In genomic region chr7:78378306-78378705, GRCm38 (mm10) we compare ENCODE assay signal across 17 mouse cellular contexts.
A peak's percentile ranks its signal among the peaks of the same experiment; 100 is the strongest.
DNase-seq lines count a peak whose midpoint lies in the region; TF ChIP-seq lines count a peak whose summit lies in the region.
"Had no signal": no experiment of that assay in that cellular context is flagged by ENCODE, and none has a peak within 500 bp of the region (broad histone marks: within the 10 kb centered on the region; RNA-seq: fewer than 3 reads in every experiment).

No protein-coding gene starts in this region.

- H3K27me3 ChIP-seq in heart, adult 2 months (ENCODE audit: control insufficient read depth, insufficient read depth, low read length), result no peaks in the 10 kb centered on the region
- H3K27me3 ChIP-seq: CH12.LX; embryonic facial prominence, embryonic 12.5 days; forebrain, embryonic 15.5 days; heart, embryonic 13.5 days; hindbrain, embryonic 15.5 days; Patski had no signal

- no peak for TF ChIP-seq POLR2A in heart, adult 2 months (IDR thresholded peaks at IDR 0.05; ENCODE audit: insufficient read depth, low read depth, low read length)

- no peak overlapping the region for H3K4me3 ChIP-seq in heart, adult 2 months
- H3K4me3 ChIP-seq: embryonic facial prominence, embryonic 12.5 days; forebrain, embryonic 15.5 days; heart, embryonic 13.5 days; hindbrain, embryonic 15.5 days had no signal

- no peaks in the 10 kb centered on the region for H3K36me3 ChIP-seq in heart, adult 2 months (ENCODE audit: control insufficient read depth, insufficient read depth, low read length)
- H3K36me3 ChIP-seq: embryonic facial prominence, embryonic 12.5 days; forebrain, embryonic 15.5 days; heart, embryonic 13.5 days; hindbrain, embryonic 15.5 days had no signal

- TF ChIP-seq EP300 in heart, adult 2 months (IDR thresholded peaks at IDR 0.05; ENCODE audit: insufficient read depth, low read depth, low read length), result no peak

- no peak overlapping the region for H3K27ac ChIP-seq in heart, adult 2 months
- H3K27ac ChIP-seq: embryonic facial prominence, embryonic 12.5 days; forebrain, embryonic 15.5 days; heart, embryonic 13.5 days; hindbrain, embryonic 15.5 days had no signal

- no peaks in the 10 kb centered on the region for H3K4me1 ChIP-seq in heart, adult 2 months (ENCODE audit: control insufficient read depth, insufficient read depth, low read length)
- H3K4me1 ChIP-seq: embryonic facial prominence, embryonic 12.5 days; forebrain, embryonic 15.5 days; heart, embryonic 13.5 days; hindbrain, embryonic 15.5 days had no signal

- no peak overlapping the region for H3K9ac ChIP-seq in heart, adult 2 months (ENCODE audit: low read depth, low read length)
- H3K9ac ChIP-seq: embryonic facial prominence, embryonic 12.5 days; forebrain, embryonic 15.5 days; heart, embryonic 13.5 days; hindbrain, embryonic 15.5 days had no signal

- H3K79me2 ChIP-seq in heart, adult 2 months (replicated peaks; ENCODE audit: control insufficient read depth, insufficient read depth, low read length), result no peaks in the 10 kb centered on the region

- intact Hi-C loops in heart, adult 2 months (cut with DNase I), result no loop called here

- TF ChIP-seq CTCF in heart, adult 2 months (IDR thresholded peaks at IDR 0.05), result no peak

- whole genome bisulfite sequencing in heart, adult 2 months, result 73% methylated on average over 2 of the region's 2 CpGs

- DNase-seq in heart, adult 11 months, result peak; percentile 46
- no peak for DNase-seq in heart, adult 2 months
- peak; percentile 69 to 71 for DNase-seq in cerebellum, adult 18-20 months
- peak; percentile 81 for DNase-seq in cerebellum, adult 9-10 months
- peak; percentile 82 to 83 for DNase-seq in cerebellum, postnatal 25 days
- no peak for DNase-seq in thymus, postnatal 14 days
- DNase-seq in heart, adult 18-20 months, result no peak
- DNase-seq: adrenal gland, adult 8-10 months; adrenal gland, postnatal 36 days; heart, postnatal 36 days; kidney, adult 2 months had no signal

Comparison
In these comparisons a context has a peak if more than half of its experiments do, and no peak if none do; other contexts are left out.
1. DNase-seq: peak in heart, adult 11 months (single experiment), cerebellum, adult 18-20 months (2 of 2), cerebellum, adult 9-10 months (single experiment) and cerebellum, postnatal 25 days (2 of 2); none in heart, adult 2 months (0 of 2), thymus, postnatal 14 days (single experiment) and heart, adult 18-20 months (0 of 2).